Comparison of ENCODE assay signal across 8 mouse cellular contexts in genomic region chr12:83763311-83764043, GRCm38 (mm10). TPM values are rescaled to one million over a fixed set of nuclear protein-coding genes. Genes with fewer than 3 reads are reported as not detected.
DNase-seq lines count a peak whose midpoint lies in the region; ATAC-seq and TF ChIP-seq lines count a peak whose summit lies in the region.

Gene Papln, plus strand, starts transcription at chr12:83763634.

- TF ChIP-seq CTCF in left cerebral cortex, adult 2 months (IDR thresholded peaks at IDR 0.05) = no peak
- no peak for TF ChIP-seq CTCF in kidney, postnatal 0 days (IDR thresholded peaks at IDR 0.05; ENCODE audit: low read depth)

- no peak for DNase-seq in left cerebral cortex, adult 2 months (ENCODE audit: extremely low spot score in 1 of 2, low spot score in 2 of 2)
- DNase-seq in left cerebral cortex, postnatal 4 days = no peak
- DNase-seq in adrenal gland, postnatal 10 days = peak; percentile 49
- DNase-seq in kidney, postnatal 0 days (ENCODE audit: low spot score) = peak; percentile 22
- peak; percentile 44 for DNase-seq in yolk sac, embryonic 10.5 days (ENCODE audit: low spot score)
- DNase-seq in cerebellum, adult 9-10 months = no peak

- intact Hi-C loops in left cerebral cortex, adult 2 months (cut with DNase I) = no loop called here
- intact Hi-C loops in left cerebral cortex, postnatal 4 days (cut with DNase I) = no loop called here

- H3K9me3 ChIP-seq in heart, embryonic 13.5 days = no peaks in the 10 kb centered on the region
- no peaks in the 10 kb centered on the region for H3K9me3 ChIP-seq in kidney, postnatal 0 days (replicated peaks; ENCODE audit: low read length)
- peaks cover 4% of the 10 kb centered on the region for H3K9me3 ChIP-seq in megakaryocyte, embryonic 14.5 days

- peak within 1 kb of the TSS; percentile 78 for H3K9ac ChIP-seq in heart, embryonic 13.5 days
- peak within 1 kb of the TSS; percentile 50 for H3K9ac ChIP-seq in kidney, postnatal 0 days (ENCODE audit: low read depth, low read length)

- ATAC-seq in heart, embryonic 13.5 days (ENCODE audit: extremely low read depth, insufficient number of reproducible peaks, low FRiP score, low TSS enrichment) = no peak
- ATAC-seq in kidney, postnatal 0 days (replicated peaks; ENCODE audit: low FRiP score, low read depth) = peak; percentile 35; the same call in 1 of the 2 replicates

- peak within 1 kb of the TSS; percentile 50 for H3K4me3 ChIP-seq in left cerebral cortex, adult 2 months
- peak within 1 kb of the TSS; percentile 53 for H3K4me3 ChIP-seq in heart, embryonic 13.5 days
- peak within 1 kb of the TSS; percentile 24 for H3K4me3 ChIP-seq in kidney, postnatal 0 days (replicated peaks; ENCODE audit: low read depth, low read length)
- H3K4me3 ChIP-seq in megakaryocyte, embryonic 14.5 days (replicated peaks) = peak within 1 kb of the TSS; percentile 67

- WGBS in heart, embryonic 13.5 days = 8% methylated on average over 30 of the region's 31 CpGs
- WGBS in kidney, postnatal 0 days = 8% methylated on average over 31 of the region's 31 CpGs

- H3K4me2 ChIP-seq in heart, embryonic 13.5 days = peak within 1 kb of the TSS; percentile 90
- H3K4me2 ChIP-seq in kidney, postnatal 0 days (ENCODE audit: low read length) = peak within 1 kb of the TSS; percentile 66

- peaks cover 26% of the 10 kb centered on the region for H3K4me1 ChIP-seq in heart, embryonic 13.5 days
- peaks cover 22% of the 10 kb centered on the region for H3K4me1 ChIP-seq in kidney, postnatal 0 days (replicated peaks; ENCODE audit: insufficient read depth, low read length)
- peaks cover 17% of the 10 kb centered on the region for H3K4me1 ChIP-seq in megakaryocyte, embryonic 14.5 days

- H3K36me3 ChIP-seq in heart, embryonic 13.5 days = no peaks in the 10 kb centered on the region
- no peaks in the 10 kb centered on the region for H3K36me3 ChIP-seq in kidney, postnatal 0 days (ENCODE audit: insufficient read depth, low read length)
- H3K36me3 ChIP-seq in megakaryocyte, embryonic 14.5 days (replicated peaks; ENCODE audit: low read length) = no peaks in the 10 kb centered on the region

- H3K27me3 ChIP-seq in heart, embryonic 13.5 days (replicated peaks) = peaks cover 41% of the 10 kb centered on the region
- no peaks in the 10 kb centered on the region for H3K27me3 ChIP-seq in kidney, postnatal 0 days (ENCODE audit: insufficient read depth, low read length)
- peaks cover 89% of the 10 kb centered on the region for H3K27me3 ChIP-seq in megakaryocyte, embryonic 14.5 days (replicated peaks)

- no peak within 1 kb of the TSS for H3K27ac ChIP-seq in left cerebral cortex, adult 2 months
- no peak within 1 kb of the TSS for H3K27ac ChIP-seq in heart, embryonic 13.5 days (replicated peaks)
- peak within 1 kb of the TSS; percentile 64 for H3K27ac ChIP-seq in kidney, postnatal 0 days

RNA-seq across cellular contexts. Expression of gene Papln, which starts in this region (rescaled TPM):
- 1 to 10 TPM; 8.4 to 10.0 TPM for total RNA-seq in left cerebral cortex, adult 2 months (2021)
- 10 to 100 TPM in 1 of 2 experiments, 1 to 10 TPM in 1; 9.5 to 10.5 TPM for total RNA-seq in left cerebral cortex, postnatal 4 days (2021)
- total RNA-seq in adrenal gland, postnatal 10 days (2021) = 1 to 10 TPM; 7.1 to 9.1 TPM
- polyA plus RNA-seq in heart, embryonic 13.5 days (2015; fragmentation: Nextera tagmentation; extraction: Ambion mirVana) = 0.17 and 0.33 TPM in 2 replicates
- 3.6 and 3.7 TPM in 2 replicates for polyA plus RNA-seq in kidney, postnatal 0 days (2015; fragmentation: Nextera tagmentation; extraction: Ambion mirVana)
- polyA plus RNA-seq in megakaryocyte, embryonic 14.5 days (2012; ENCODE audit: insufficient read depth, low replicate concordance) = 0.22 TPM in 1 of 2 replicates, not detected in the other

Comparison
In these comparisons a context has a peak if more than half of its experiments do, and no peak if none do; other contexts are left out.
1. DNase-seq: peak in adrenal gland, postnatal 10 days (single experiment), kidney, postnatal 0 days (single experiment) and yolk sac, embryonic 10.5 days (single experiment); none in left cerebral cortex, adult 2 months (0 of 2), left cerebral cortex, postnatal 4 days (single experiment) and cerebellum, adult 9-10 months (single experiment).
2. Peak in every context shown above with its lines, with median percentiles within 50 percentile points of each other: H3K4me3 ChIP-seq.